Mouse (Mus musculus) small intestine, adult 2 months (tissue): Measurements from ENCODE around the gene Tmem40.

Experiments
- CTCF ChIP-seq: fragments of 200-500 bp; IDR thresholded peaks from 2 replicates; pipeline ENCODE4 v1.5.1; 2012; ENCODE audit warnings: low read depth, mild to moderate bottlenecking, control low read depth, inconsistent platforms, low read length, moderate library complexity, mixed read lengths; ENCODE audit not compliant: insufficient replicate concordance, insufficient read length; ENCODE audit errors: extremely low read depth
- POLR2A ChIP-seq: fragments of 200-500 bp; IDR thresholded peaks from 2 replicates; pipeline ENCODE4 v1.6.1; 2012; ENCODE audit warnings: low read depth, mild to moderate bottlenecking, control low read depth, inconsistent platforms, low read length, moderate library complexity

GRCm38 (mm10) chr6:115808488-115809231 is 46.5 kb upstream of the Tmem40 start, which contains the start of gene Rpl32:
- TF ChIP-seq CTCF (no peak), POLR2A (peak; percentile 78)
